Mouse (Mus musculus): Measurements from ENCODE around the gene Pitx1. TPM values are rescaled to one million over a fixed set of nuclear protein-coding genes. Genes with fewer than 3 reads are reported as not detected.
A peak's percentile ranks its signal among the peaks of the same experiment; 100 is the strongest.

Pitx1 gene
- polyA plus RNA-seq, 1 experiment from 2014 or later, result 0.28 TPM

GRCm38 (mm10) chr13:55830833-55831721, 4.9 kb downstream of the Pitx1 start:
- WGBS, result 1% methylated on average over 51 of the region's 82 CpGs
- Histone ChIP-seq H3K4me2 (peak overlapping the region; percentile 58), H3K27ac (ENCODE audit: low read depth) (no peak overlapping the region), H3K4me3 (ENCODE audit: low read depth, low read length) (peak overlapping the region; percentile 34), H3K9me3 (ENCODE audit: low read depth, low read length) (no peaks in the 10 kb centered on the region), H3K9ac (peak overlapping the region; percentile 46), H3K36me3 (ENCODE audit: insufficient read depth) (no peaks in the 10 kb centered on the region), H3K4me1 (ENCODE audit: insufficient read depth) (no peaks in the 10 kb centered on the region), H3K27me3 (ENCODE audit: insufficient read depth, low read length) (peaks cover 93% of the 10 kb centered on the region)
- ATAC-seq (ENCODE audit: insufficient read depth), result peak; percentile 26; the same call in 1 of the 2 replicates
- DNase-seq, result no peak
- TF ChIP-seq CTCF (IDR thresholded peaks at IDR 0.05; ENCODE audit: low read depth), result no peak

GRCm38 (mm10) chr13:55830081-55830832, 5.7 kb downstream of the Pitx1 start:
- peak; percentile 56 for DNase-seq
- peak overlapping the region; percentile 58 for H3K4me2 ChIP-seq
- peak overlapping the region; percentile 34 for H3K4me3 ChIP-seq (ENCODE audit: low read depth, low read length)
- no peak overlapping the region for H3K27ac ChIP-seq (ENCODE audit: low read depth)
- H3K27me3 ChIP-seq (ENCODE audit: insufficient read depth, low read length), result peaks cover 93% of the 10 kb centered on the region
- ATAC-seq (ENCODE audit: insufficient read depth), result no peak
- no peaks in the 10 kb centered on the region for H3K9me3 ChIP-seq (ENCODE audit: low read depth, low read length)
- H3K4me1 ChIP-seq (ENCODE audit: insufficient read depth), result no peaks in the 10 kb centered on the region
- peak overlapping the region; percentile 46; the same call in 1 of the 2 replicates for H3K9ac ChIP-seq
- no peaks in the 10 kb centered on the region for H3K36me3 ChIP-seq (ENCODE audit: insufficient read depth)
- WGBS, result 2% methylated on average over 48 of the region's 48 CpGs
- no peak for TF ChIP-seq CTCF (IDR thresholded peaks at IDR 0.05; ENCODE audit: low read depth)

- H3K4me2 ChIP-seq, result no peak overlapping the region
Measured at GRCm38 (mm10) chr13:55829018-55829655, 6.9 kb downstream of the Pitx1 start.

GRCm38 (mm10) chr13:55828141-55829017, 7.6 kb downstream of the Pitx1 start:
- Histone ChIP-seq H3K27ac (ENCODE audit: low read depth) (no peak overlapping the region), H3K4me3 (ENCODE audit: low read depth, low read length) (0 out of 2 replicates have a peak overlapping the region, but pooled peaks have one; percentile 7), H3K36me3 (ENCODE audit: insufficient read depth) (no peaks in the 10 kb centered on the region), H3K27me3 (ENCODE audit: insufficient read depth, low read length) (peaks cover 93% of the 10 kb centered on the region), H3K4me1 (ENCODE audit: insufficient read depth) (no peaks in the 10 kb centered on the region), H3K9me3 (ENCODE audit: low read depth, low read length) (no peaks in the 10 kb centered on the region), H3K9ac (no peak overlapping the region), H3K4me2 (no peak overlapping the region)
- DNase-seq, result peak; percentile 35
- no peak for ATAC-seq (ENCODE audit: insufficient read depth)
- no peak for TF ChIP-seq CTCF (IDR thresholded peaks at IDR 0.05; ENCODE audit: low read depth)
- 4% methylated on average over 50 of the region's 50 CpGs for WGBS

More at GRCm38 (mm10) chr13:55829018-55829655, 6.9 kb downstream of the Pitx1 start:
- 14% methylated on average over 12 of the region's 12 CpGs for WGBS
- TF ChIP-seq CTCF (IDR thresholded peaks at IDR 0.05; ENCODE audit: low read depth), result no peak
- H3K4me3 ChIP-seq (ENCODE audit: low read depth, low read length), result 0 out of 2 replicates have a peak overlapping the region, but pooled peaks have one; percentile 7
- no peaks in the 10 kb centered on the region for H3K9me3 ChIP-seq (ENCODE audit: low read depth, low read length)
- ATAC-seq (ENCODE audit: insufficient read depth) (no peak), DNase-seq (no peak)
- H3K4me1 ChIP-seq (ENCODE audit: insufficient read depth), result no peaks in the 10 kb centered on the region
- H3K27me3 ChIP-seq (ENCODE audit: insufficient read depth, low read length), result peaks cover 93% of the 10 kb centered on the region
- no peak overlapping the region for H3K9ac ChIP-seq
- no peak overlapping the region for H3K27ac ChIP-seq (ENCODE audit: low read depth)
- H3K36me3 ChIP-seq (ENCODE audit: insufficient read depth), result no peaks in the 10 kb centered on the region

GRCm38 (mm10) chr13:55827679-55828140, 8.3 kb downstream of the Pitx1 start:
- DNase-seq, result peak; percentile 22
- Histone ChIP-seq H3K4me1 (ENCODE audit: insufficient read depth) (no peaks in the 10 kb centered on the region), H3K9me3 (ENCODE audit: low read depth, low read length) (no peaks in the 10 kb centered on the region), H3K27me3 (ENCODE audit: insufficient read depth, low read length) (peaks cover 93% of the 10 kb centered on the region), H3K4me3 (ENCODE audit: low read depth, low read length) (no peak overlapping the region), H3K4me2 (no peak overlapping the region), H3K27ac (ENCODE audit: low read depth) (no peak overlapping the region), H3K36me3 (ENCODE audit: insufficient read depth) (no peaks in the 10 kb centered on the region), H3K9ac (no peak overlapping the region)
- ATAC-seq (ENCODE audit: insufficient read depth), result no peak
- no peak for TF ChIP-seq CTCF (IDR thresholded peaks at IDR 0.05; ENCODE audit: low read depth)
- 2% methylated on average over 6 of the region's 6 CpGs for WGBS

All from lung, embryonic 14.5 days (tissue).